Mouse (Mus musculus) forebrain, embryonic 10.5 days (tissue): Measurements from ENCODE around the gene Mtrf1. TPM values are rescaled to one million over a fixed set of nuclear protein-coding genes. Genes with fewer than 3 reads are reported as not detected.

Experiments
- DNase-seq: peaks from one replicate; pipeline ENCODE4 v3.0.0-alpha.2; 2017; ENCODE audit warnings: low spot score; ENCODE audit errors: extremely low spot score
- H3K27ac ChIP-seq: fragments of 300-500 bp; sonication (generic); 2 replicates; pipeline ENCODE4 v1.5.1; 2016; ENCODE audit warnings: mild to moderate bottlenecking
- H3K27me3 ChIP-seq: fragments of 300-500 bp; sonication (generic); 2 replicates; pipeline ENCODE4 v1.6.1; 2016; ENCODE audit warnings: mild to moderate bottlenecking; ENCODE audit not compliant: poor library complexity, severe bottlenecking
- H3K36me3 ChIP-seq: fragments of 300-500 bp; sonication (generic); replicated peaks from 2 replicates; pipeline ENCODE4 v1.6.1; 2016; ENCODE audit warnings: mild to moderate bottlenecking, moderate library complexity
- H3K4me1 ChIP-seq: fragments of 300-500 bp; sonication (generic); 2 replicates; pipeline ENCODE4 v1.6.1; 2016
- H3K4me3 ChIP-seq: fragments of 300-500 bp; sonication (generic); 2 replicates; pipeline ENCODE4 v1.5.1; 2016; ENCODE audit warnings: mild to moderate bottlenecking, moderate library complexity
- H3K9me3 ChIP-seq: fragments of 300-500 bp; sonication (generic); 2 replicates; pipeline ENCODE4 v1.6.1; 2016; ENCODE audit warnings: mild to moderate bottlenecking, moderate library complexity
- WGBS: fragments of 180-500 bp; shearing (Covaris S2); methylation state at CpG from one replicate; pipeline ENCODE4 v1.1.7; 2016; 5-methylcytosine and 5-hydroxymethylcytosine counted together
- polyA plus RNA-seq: library from polyadenylated mRNA; unstranded; fragments of >200 nt; fragmentation: Nextera tagmentation; extraction: Ambion mirVana; gene quantifications from 2 replicates; pipeline ENCODE4 v1.2.1, GENCODE M21; 2016

The Mtrf1 gene
- 9.3 and 11.5 TPM in 2 replicates for polyA plus RNA-seq

DNA sequence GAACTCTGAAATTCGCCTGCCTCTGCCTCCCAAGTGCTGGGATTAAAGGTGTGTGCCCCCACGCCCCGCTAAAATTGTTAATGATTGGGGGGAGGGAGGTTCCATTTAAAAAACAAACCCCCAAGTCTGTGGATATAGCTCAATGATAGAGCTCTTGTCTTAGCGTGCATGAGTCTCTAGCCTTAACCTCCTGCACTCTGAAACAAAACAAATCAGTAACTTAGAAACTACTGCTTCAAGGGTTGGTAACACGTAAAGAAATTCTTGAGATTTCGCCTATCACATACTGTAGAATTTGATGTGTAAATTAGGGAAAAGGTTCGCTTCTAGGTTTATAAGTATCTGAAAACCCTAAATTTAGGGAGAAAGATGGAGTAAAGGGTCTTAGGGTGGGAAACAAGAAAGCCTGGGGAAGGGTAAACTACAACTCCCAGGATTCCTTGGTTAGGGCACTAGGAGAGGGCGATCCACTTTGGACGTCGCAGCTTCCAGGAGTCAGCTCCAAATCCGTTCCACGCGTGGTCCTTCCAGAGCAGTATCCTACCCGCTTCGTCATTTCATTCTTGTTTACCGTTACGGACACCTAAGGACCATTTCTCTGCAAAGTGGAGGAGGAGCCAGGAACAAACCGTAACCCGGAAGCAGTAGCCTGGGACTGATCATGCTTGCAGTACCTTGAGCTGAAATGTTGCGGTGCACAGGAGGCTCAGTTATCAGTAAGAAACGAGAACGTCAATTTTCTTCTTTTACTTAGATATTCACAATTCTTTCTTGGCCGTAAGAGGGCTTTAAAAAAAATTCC, at the start of gene Mtrf1:
TSS of gene Mtrf1 (plus strand) at position 452 of the 802 bp plus-strand sequence.
- DNase-seq: peak; percentile 67
- H3K27me3 ChIP-seq: no peaks in the 10 kb centered on the region
- H3K4me3 ChIP-seq: peak within 1 kb of the TSS; percentile 60
- peak within 1 kb of the TSS; percentile 93 for H3K27ac ChIP-seq
- H3K36me3 ChIP-seq: peaks cover 14% of the 10 kb centered on the region
- H3K4me1 ChIP-seq: peaks cover 8% of the 10 kb centered on the region
- 22% methylated on average over 23 of the region's 23 CpGs for WGBS
- no peaks in the 10 kb centered on the region for H3K9me3 ChIP-seq

- peaks cover 94% of the 10 kb centered on the region for H3K36me3 ChIP-seq
- no peak for DNase-seq
- H3K4me3 ChIP-seq: no peak overlapping the region
- no peaks in the 10 kb centered on the region for H3K4me1 ChIP-seq
- no peaks in the 10 kb centered on the region for H3K27me3 ChIP-seq
- 88% methylated on average over 2 of the region's 2 CpGs for WGBS
- H3K9me3 ChIP-seq: no peaks in the 10 kb centered on the region
- H3K27ac ChIP-seq: no peak overlapping the region
These were observed 39.5 kb upstream of the Mtrf1 start for GRCm38 (mm10) chr14:79358055-79358454.

GRCm38 (mm10) chr14:79377041-79377440, 20.5 kb upstream of the Mtrf1 start:
- Histone ChIP-seq H3K36me3 (peaks cover 77% of the 10 kb centered on the region), H3K4me3 (no peak overlapping the region), H3K27me3 (no peaks in the 10 kb centered on the region), H3K4me1 (no peaks in the 10 kb centered on the region), H3K9me3 (no peaks in the 10 kb centered on the region), H3K27ac (no peak overlapping the region)
- DNase-seq: no peak

DNA sequence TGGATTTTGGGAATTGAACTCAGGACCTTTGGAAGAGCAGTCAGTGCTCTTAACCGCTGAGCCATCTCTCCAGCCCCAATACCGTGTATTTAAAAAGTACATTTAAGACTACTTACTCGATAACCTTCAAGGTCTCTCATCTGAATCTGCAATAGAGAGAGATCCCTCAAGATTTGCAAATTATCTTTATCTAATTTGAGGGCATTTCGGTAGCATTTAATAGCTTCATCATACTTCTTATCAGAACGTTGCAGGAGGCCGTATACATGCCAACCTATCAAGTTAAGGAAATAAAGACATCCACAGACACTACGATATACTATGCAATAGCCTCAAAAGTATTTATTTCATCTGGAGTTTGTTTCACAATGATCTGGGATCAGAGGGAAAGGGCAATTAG, 14.5 kb upstream of the Mtrf1 start:
- no peaks in the 10 kb centered on the region for H3K27me3 ChIP-seq
- peaks cover 91% of the 10 kb centered on the region for H3K36me3 ChIP-seq
- no peak overlapping the region for H3K27ac ChIP-seq
- no peak overlapping the region for H3K4me3 ChIP-seq
- H3K9me3 ChIP-seq: no peaks in the 10 kb centered on the region
- no peak for DNase-seq
- H3K4me1 ChIP-seq: peaks cover 1% of the 10 kb centered on the region; the same call in 1 of the 2 replicates
- 94% methylated on average over 7 of the region's 7 CpGs for WGBS

DNA sequence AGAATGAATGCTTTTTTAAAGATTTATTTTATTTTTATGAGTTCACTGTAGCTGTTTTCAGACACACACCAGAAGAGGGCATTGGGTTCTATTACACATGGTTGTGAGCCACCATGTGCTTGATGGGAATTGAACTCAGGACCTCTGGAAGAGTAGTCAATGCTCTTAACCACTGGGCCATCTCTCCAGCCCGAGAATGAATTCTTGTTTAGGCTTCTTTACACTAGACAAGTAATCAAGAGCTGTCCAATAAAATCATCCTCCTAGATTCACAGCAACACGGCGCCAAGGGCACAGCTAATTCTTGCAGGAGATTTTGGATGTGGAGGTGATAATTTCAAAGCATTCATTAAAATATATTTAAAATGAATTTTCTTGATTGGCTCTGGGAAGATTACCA, 9.3 kb upstream of the Mtrf1 start:
- H3K36me3 ChIP-seq: peaks cover 50% of the 10 kb centered on the region
- H3K27ac ChIP-seq: no peak overlapping the region
- no peak overlapping the region for H3K4me3 ChIP-seq
- no peaks in the 10 kb centered on the region for H3K27me3 ChIP-seq
- H3K4me1 ChIP-seq: peaks cover 27% of the 10 kb centered on the region
- H3K9me3 ChIP-seq: no peaks in the 10 kb centered on the region
- no peak for DNase-seq
- 95% methylated on average over 3 of the region's 3 CpGs for WGBS

DNA sequence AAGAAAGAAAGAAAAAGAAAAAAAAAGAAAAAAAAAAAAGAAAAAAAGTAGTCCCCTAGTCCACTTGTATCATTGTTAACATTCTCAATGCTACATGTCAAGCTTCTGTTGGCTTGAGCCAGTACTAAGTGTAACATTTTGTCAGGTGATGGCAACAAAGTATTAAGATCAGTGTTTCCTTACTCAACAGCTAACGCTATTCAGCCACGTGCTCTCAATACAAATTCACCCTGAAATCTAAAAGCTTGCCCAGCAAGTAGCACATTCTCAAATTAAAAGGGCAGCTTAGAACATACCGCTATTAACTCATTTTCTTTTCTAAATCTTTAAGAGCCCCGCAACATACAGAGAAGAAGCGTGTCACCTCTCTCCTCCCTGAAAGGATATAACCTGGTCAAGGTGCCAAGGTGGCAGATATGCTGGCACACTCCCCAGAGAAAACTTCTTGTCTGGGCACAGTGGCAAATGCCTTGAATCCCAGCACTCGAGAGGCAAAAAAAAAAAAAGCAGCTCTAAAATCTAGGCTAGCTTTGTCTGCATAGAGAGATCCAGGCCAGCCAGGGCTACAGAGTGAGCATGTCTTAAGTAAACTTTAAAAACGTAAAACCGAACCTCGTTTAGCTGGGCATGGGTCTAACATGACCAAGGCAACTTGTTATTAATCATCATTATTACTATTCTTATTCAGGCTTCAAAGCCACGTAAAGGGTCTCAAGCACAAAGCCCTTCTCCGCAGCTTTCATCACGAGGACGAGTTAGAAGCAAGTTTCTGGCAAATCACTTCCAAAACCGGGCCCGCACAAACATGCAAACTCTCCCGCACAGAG, 7.9 kb upstream of the Mtrf1 start:
- Histone ChIP-seq H3K27ac (peak overlapping the region; percentile 99), H3K36me3 (peaks cover 36% of the 10 kb centered on the region), H3K27me3 (no peaks in the 10 kb centered on the region), H3K9me3 (no peaks in the 10 kb centered on the region), H3K4me3 (peak overlapping the region; percentile 89), H3K4me1 (peaks cover 27% of the 10 kb centered on the region)
- 3% methylated on average over 16 of the region's 16 CpGs for WGBS
- no peak for DNase-seq

- peak; percentile 95 for DNase-seq
- H3K27ac ChIP-seq: peak within 1 kb of the TSS; percentile 99
- under 1% methylated on average over 71 of the region's 71 CpGs for WGBS
These were observed 7.2 kb upstream of the Mtrf1 start, which contains the start of gene Naa16 for GRCm38 (mm10) chr14:79390265-79390926. Gene Naa16 (minus strand): TSS chr14:79390778.

DNA sequence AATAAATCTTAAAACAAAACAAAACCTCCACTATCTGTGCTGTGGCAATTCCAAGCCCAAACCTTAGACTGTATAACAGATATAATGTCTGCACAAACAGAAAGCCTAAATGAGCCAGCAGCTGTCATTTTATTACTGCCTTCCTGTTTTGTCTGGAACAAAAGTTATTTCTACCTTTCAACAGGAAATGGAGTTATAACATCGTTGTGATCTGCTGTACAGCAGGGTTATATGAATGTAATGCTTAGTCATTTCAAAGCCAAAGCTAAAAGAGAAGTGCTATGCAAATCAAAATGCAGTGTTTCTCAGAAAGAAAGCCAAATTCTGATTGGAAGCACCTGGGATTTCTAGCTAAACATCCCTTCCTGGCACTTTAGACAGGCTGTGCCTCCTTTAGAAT, 4.3 kb upstream of the Mtrf1 start:
- no peaks in the 10 kb centered on the region for H3K27me3 ChIP-seq
- no peak overlapping the region for H3K27ac ChIP-seq
- peaks cover 29% of the 10 kb centered on the region for H3K4me1 ChIP-seq
- no peaks in the 10 kb centered on the region for H3K9me3 ChIP-seq
- WGBS: 76% methylated on average over 1 of the region's 1 CpGs
- no peak for DNase-seq
- no peak overlapping the region for H3K4me3 ChIP-seq
- peaks cover 2% of the 10 kb centered on the region for H3K36me3 ChIP-seq

More at GRCm38 (mm10) chr14:79390265-79390926, 7.2 kb upstream of the Mtrf1 start, which contains the start of gene Naa16:
- Histone ChIP-seq H3K27me3 (no peaks in the 10 kb centered on the region), H3K4me1 (peaks cover 27% of the 10 kb centered on the region), H3K4me3 (peak within 1 kb of the TSS; percentile 89), H3K9me3 (no peaks in the 10 kb centered on the region), H3K36me3 (peaks cover 29% of the 10 kb centered on the region)

- Histone ChIP-seq H3K4me3 (no peak overlapping the region), H3K27ac (no peak overlapping the region), H3K9me3 (no peaks in the 10 kb centered on the region), H3K27me3 (no peaks in the 10 kb centered on the region), H3K4me1 (peaks cover 21% of the 10 kb centered on the region), H3K36me3 (no peaks in the 10 kb centered on the region)
- peak; percentile 32 for DNase-seq
These were observed 3.0 kb upstream of the Mtrf1 start for GRCm38 (mm10) chr14:79394564-79394963.

GRCm38 (mm10) chr14:79407641-79408040, 10.1 kb downstream of the Mtrf1 start:
- peaks cover 23% of the 10 kb centered on the region for H3K36me3 ChIP-seq
- H3K27me3 ChIP-seq: no peaks in the 10 kb centered on the region
- H3K4me1 ChIP-seq: no peaks in the 10 kb centered on the region
- H3K4me3 ChIP-seq: no peak overlapping the region
- no peak overlapping the region for H3K27ac ChIP-seq
- no peaks in the 10 kb centered on the region for H3K9me3 ChIP-seq
- 73% methylated on average over 2 of the region's 2 CpGs for WGBS
- DNase-seq: no peak

DNA sequence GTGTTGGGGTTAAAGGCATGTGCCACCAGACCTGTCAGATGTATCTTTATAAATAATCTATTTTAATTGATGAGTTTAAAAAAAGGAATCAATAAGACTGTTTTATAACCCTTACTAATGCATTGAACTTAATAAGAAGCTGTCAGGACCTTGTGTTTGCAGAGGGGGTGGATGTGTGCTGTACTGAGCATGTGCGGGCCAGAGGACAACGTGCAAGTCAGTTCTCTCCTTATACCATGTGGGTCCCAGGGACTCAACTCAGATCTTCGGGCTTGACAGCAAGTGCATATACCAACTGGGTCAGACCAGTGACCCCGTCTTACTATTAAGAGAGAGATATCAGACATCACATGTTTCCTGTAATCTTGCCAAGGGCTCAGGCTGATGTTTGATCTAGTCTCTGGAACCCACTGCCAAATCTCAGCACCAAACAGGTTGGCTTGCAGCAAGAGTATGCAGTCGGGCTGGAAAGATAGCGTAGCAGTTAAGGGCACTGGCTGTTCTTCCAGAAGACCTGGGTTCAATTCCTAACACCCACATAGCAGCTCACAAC, 11.8 kb downstream of the Mtrf1 start:
- Histone ChIP-seq H3K4me3 (no peak overlapping the region), H3K9me3 (no peaks in the 10 kb centered on the region), H3K27me3 (no peaks in the 10 kb centered on the region), H3K4me1 (no peaks in the 10 kb centered on the region), H3K36me3 (peaks cover 21% of the 10 kb centered on the region), H3K27ac (no peak overlapping the region)
- 93% methylated on average over 6 of the region's 6 CpGs for WGBS
- DNase-seq: no peak

GRCm38 (mm10) chr14:79410662-79411061, 13.1 kb downstream of the Mtrf1 start:
- Histone ChIP-seq H3K4me1 (no peaks in the 10 kb centered on the region), H3K27ac (no peak overlapping the region), H3K27me3 (no peaks in the 10 kb centered on the region), H3K36me3 (peaks cover 21% of the 10 kb centered on the region), H3K9me3 (no peaks in the 10 kb centered on the region), H3K4me3 (no peak overlapping the region)
- WGBS: 81% methylated on average over 2 of the region's 2 CpGs
- DNase-seq: no peak
